Mouse (Mus musculus) limb, embryonic 15.5 days (tissue): Measurements from ENCODE around the gene Smoc1. TPM values are rescaled to one million over a fixed set of nuclear protein-coding genes. Genes with fewer than 3 reads are reported as not detected.

Experiments
- ATAC-seq: fragments of 200-750 bp; cut with Nextera tagmentation; 2 replicates; pipeline ENCODE4 v1.8.0; 2017; ENCODE audit warnings: low read depth, moderate TSS enrichment; ENCODE audit not compliant: insufficient number of reproducible peaks, low FRiP score, low TSS enrichment
- H3K27ac ChIP-seq: fragments of 300-500 bp; sonication (generic); 2 replicates; pipeline ENCODE4 v1.5.1; 2015; ENCODE audit warnings: moderate library complexity, mild to moderate bottlenecking, inconsistent platforms
- H3K27me3 ChIP-seq: fragments of 300-500 bp; sonication (generic); 2 replicates; pipeline ENCODE4 v1.6.1; 2015; ENCODE audit warnings: inconsistent platforms
- H3K36me3 ChIP-seq: fragments of 300-500 bp; sonication (generic); 2 replicates; pipeline ENCODE4 v1.6.1; 2015; ENCODE audit warnings: inconsistent platforms
- H3K4me1 ChIP-seq: fragments of 300-500 bp; sonication (generic); 2 replicates; pipeline ENCODE4 v1.6.1; 2015; ENCODE audit warnings: inconsistent platforms
- H3K4me2 ChIP-seq: fragments of 300-500 bp; sonication (generic); 2 replicates; pipeline ENCODE4 v1.6.1; 2015; ENCODE audit warnings: mild to moderate bottlenecking, inconsistent platforms
- H3K4me3 ChIP-seq: fragments of 300-500 bp; sonication (generic); 2 replicates; pipeline ENCODE4 v1.5.1; 2015; ENCODE audit warnings: mild to moderate bottlenecking, inconsistent platforms
- H3K9ac ChIP-seq: fragments of 300-500 bp; sonication (generic); 2 replicates; pipeline ENCODE4 v1.6.1; 2015; ENCODE audit warnings: inconsistent platforms
- H3K9me3 ChIP-seq: fragments of 300-500 bp; sonication (generic); 2 replicates; pipeline ENCODE4 v1.6.1; 2016; ENCODE audit warnings: inconsistent platforms
- WGBS: fragments of 180-500 bp; shearing (Covaris S2); methylation state at CpG from one replicate; pipeline ENCODE4 v1.1.7; 2015; 5-methylcytosine and 5-hydroxymethylcytosine counted together
- polyA plus RNA-seq: library from polyadenylated mRNA; unstranded; fragments of >200 nt; fragmentation: Nextera tagmentation; extraction: Ambion mirVana; gene quantifications from 2 replicates; pipeline ENCODE4 v1.2.1, GENCODE M21; 2015

Gene Smoc1
- polyA plus RNA-seq, 1 experiment from 2014 or later: 9.3 TPM

GRCm38 (mm10) chr12:81186668-81187067, 160.1 kb downstream of the Smoc1 start:
- 77% methylated on average over 3 of the region's 3 CpGs for WGBS

GRCm38 (mm10) chr12:81188423-81188822, 161.8 kb downstream of the Smoc1 start:
- no peaks in the 10 kb centered on the region for H3K27me3 ChIP-seq
- H3K4me2 ChIP-seq: no peak overlapping the region
- no peak overlapping the region for H3K4me3 ChIP-seq
- H3K9ac ChIP-seq: no peak overlapping the region
- no peaks in the 10 kb centered on the region for H3K9me3 ChIP-seq
- H3K27ac ChIP-seq: no peak overlapping the region
- no peak for ATAC-seq
- no peaks in the 10 kb centered on the region for H3K4me1 ChIP-seq
- WGBS: 76% methylated on average over 3 of the region's 3 CpGs
- H3K36me3 ChIP-seq: no peaks in the 10 kb centered on the region

More at GRCm38 (mm10) chr12:81186668-81187067, 160.1 kb downstream of the Smoc1 start:
- ATAC-seq: no peak
- Histone ChIP-seq H3K9me3 (no peaks in the 10 kb centered on the region), H3K4me1 (no peaks in the 10 kb centered on the region), H3K27me3 (no peaks in the 10 kb centered on the region), H3K36me3 (no peaks in the 10 kb centered on the region), H3K4me2 (no peak overlapping the region), H3K4me3 (no peak overlapping the region), H3K9ac (no peak overlapping the region), H3K27ac (no peak overlapping the region)

- Histone ChIP-seq H3K27me3 (no peaks in the 10 kb centered on the region), H3K4me1 (no peaks in the 10 kb centered on the region), H3K36me3 (no peaks in the 10 kb centered on the region), H3K9ac (no peak overlapping the region), H3K27ac (no peak overlapping the region), H3K4me2 (no peak overlapping the region), H3K4me3 (no peak overlapping the region), H3K9me3 (no peaks in the 10 kb centered on the region)
- 91% methylated on average over 4 of the region's 4 CpGs for WGBS
- no peak for ATAC-seq
These were observed 162.4 kb downstream of the Smoc1 start for GRCm38 (mm10) chr12:81188996-81189395.

- Histone ChIP-seq H3K4me1 (no peaks in the 10 kb centered on the region), H3K4me3 (no peak overlapping the region), H3K27me3 (no peaks in the 10 kb centered on the region), H3K36me3 (no peaks in the 10 kb centered on the region), H3K9ac (no peak overlapping the region), H3K27ac (no peak overlapping the region), H3K9me3 (no peaks in the 10 kb centered on the region), H3K4me2 (no peak overlapping the region)
- 89% methylated on average over 1 of the region's 1 CpGs for WGBS
- ATAC-seq: no peak
These were observed 163.0 kb downstream of the Smoc1 start for GRCm38 (mm10) chr12:81189636-81190035.

GRCm38 (mm10) chr12:81193968-81194367, 167.4 kb downstream of the Smoc1 start:
- ATAC-seq: no peak
- Histone ChIP-seq H3K4me1 (no peaks in the 10 kb centered on the region), H3K4me3 (no peak overlapping the region), H3K9ac (no peak overlapping the region), H3K27me3 (no peaks in the 10 kb centered on the region), H3K4me2 (no peak overlapping the region), H3K9me3 (no peaks in the 10 kb centered on the region), H3K36me3 (no peaks in the 10 kb centered on the region), H3K27ac (no peak overlapping the region)
- 83% methylated on average over 2 of the region's 2 CpGs for WGBS

- H3K27me3 ChIP-seq: no peaks in the 10 kb centered on the region
- H3K27ac ChIP-seq: no peak overlapping the region
- no peak overlapping the region for H3K9ac ChIP-seq
- H3K9me3 ChIP-seq: no peaks in the 10 kb centered on the region
- no peaks in the 10 kb centered on the region for H3K4me1 ChIP-seq
- no peaks in the 10 kb centered on the region for H3K36me3 ChIP-seq
- no peak for ATAC-seq
- H3K4me2 ChIP-seq: no peak overlapping the region
- WGBS: 65% methylated on average over 5 of the region's 5 CpGs
- no peak overlapping the region for H3K4me3 ChIP-seq
These were observed 171.0 kb downstream of the Smoc1 start for GRCm38 (mm10) chr12:81197468-81198075.

- Histone ChIP-seq H3K9ac (no peak overlapping the region), H3K9me3 (no peaks in the 10 kb centered on the region), H3K4me2 (0 out of 2 replicates have a peak overlapping the region, but pooled peaks have one; percentile 5), H3K27ac (no peak overlapping the region), H3K4me3 (no peak overlapping the region), H3K36me3 (no peaks in the 10 kb centered on the region), H3K27me3 (no peaks in the 10 kb centered on the region), H3K4me1 (no peaks in the 10 kb centered on the region)
- WGBS: 34% methylated on average over 23 of the region's 23 CpGs
- no peak for ATAC-seq
These were observed 172.8 kb downstream of the Smoc1 start for GRCm38 (mm10) chr12:81199280-81199955.

- H3K9ac ChIP-seq: no peak overlapping the region
- H3K4me1 ChIP-seq: no peaks in the 10 kb centered on the region
- no peaks in the 10 kb centered on the region for H3K27me3 ChIP-seq
- no peak overlapping the region for H3K4me3 ChIP-seq
- no peaks in the 10 kb centered on the region for H3K36me3 ChIP-seq
- WGBS: 48% methylated on average over 1 of the region's 1 CpGs
- H3K4me2 ChIP-seq: no peak overlapping the region
- H3K27ac ChIP-seq: no peak overlapping the region
- no peak for ATAC-seq
- H3K9me3 ChIP-seq: no peaks in the 10 kb centered on the region
These were observed 176.6 kb downstream of the Smoc1 start for GRCm38 (mm10) chr12:81203226-81203625.

- Histone ChIP-seq H3K27ac (no peak overlapping the region), H3K36me3 (no peaks in the 10 kb centered on the region), H3K4me3 (no peak overlapping the region), H3K4me2 (no peak overlapping the region), H3K4me1 (no peaks in the 10 kb centered on the region), H3K9me3 (no peaks in the 10 kb centered on the region), H3K9ac (no peak overlapping the region), H3K27me3 (no peaks in the 10 kb centered on the region)
- no peak for ATAC-seq
- 18% methylated on average over 6 of the region's 6 CpGs for WGBS
These were observed 179.3 kb downstream of the Smoc1 start for GRCm38 (mm10) chr12:81205619-81206560.

GRCm38 (mm10) chr12:81208559-81208958, 182.0 kb downstream of the Smoc1 start:
- H3K4me2 ChIP-seq: no peak overlapping the region
- H3K9ac ChIP-seq: no peak overlapping the region
- 49% methylated on average over 2 of the region's 2 CpGs for WGBS
- H3K36me3 ChIP-seq: no peaks in the 10 kb centered on the region
- H3K4me1 ChIP-seq: no peaks in the 10 kb centered on the region
- no peaks in the 10 kb centered on the region for H3K27me3 ChIP-seq
- H3K9me3 ChIP-seq: no peaks in the 10 kb centered on the region
- H3K4me3 ChIP-seq: no peak overlapping the region
- no peak for ATAC-seq
- no peak overlapping the region for H3K27ac ChIP-seq

GRCm38 (mm10) chr12:81219339-81219738, 192.7 kb downstream of the Smoc1 start:
- Histone ChIP-seq H3K27ac (no peak overlapping the region), H3K9me3 (no peaks in the 10 kb centered on the region), H3K9ac (no peak overlapping the region), H3K4me2 (no peak overlapping the region), H3K27me3 (no peaks in the 10 kb centered on the region), H3K4me3 (no peak overlapping the region), H3K36me3 (no peaks in the 10 kb centered on the region), H3K4me1 (no peaks in the 10 kb centered on the region)
- ATAC-seq: no peak
- WGBS: 58% methylated on average over 4 of the region's 4 CpGs

- H3K9me3 ChIP-seq: no peaks in the 10 kb centered on the region
- 65% methylated on average over 2 of the region's 2 CpGs for WGBS
- ATAC-seq: no peak
- no peaks in the 10 kb centered on the region; the same call in 1 of the 2 replicates for H3K4me1 ChIP-seq
- no peaks in the 10 kb centered on the region for H3K27me3 ChIP-seq
- no peaks in the 10 kb centered on the region for H3K36me3 ChIP-seq
- H3K27ac ChIP-seq: no peak overlapping the region
- H3K4me3 ChIP-seq: no peak overlapping the region
- no peak overlapping the region for H3K4me2 ChIP-seq
- no peak overlapping the region for H3K9ac ChIP-seq
These were observed 196.7 kb downstream of the Smoc1 start for GRCm38 (mm10) chr12:81223276-81223675.
